Mouse (Mus musculus): ENCODE results near the gene Zfhx3.

The Zfhx3 gene

GRCm38 (mm10) chr8:108440476-108440875 is 498.0 kb downstream of the Zfhx3 start:
- DNase-seq (ENCODE audit: low read depth, low spot score): no peak

- DNase-seq (ENCODE audit: low read depth, low spot score): no peak
Observed at GRCm38 (mm10) chr8:108450847-108451246, 508.4 kb downstream of the Zfhx3 start.

- no peak for DNase-seq (ENCODE audit: low read depth, low spot score)
Observed at GRCm38 (mm10) chr8:108454561-108455311, 512.3 kb downstream of the Zfhx3 start.

- DNase-seq (ENCODE audit: low read depth, low spot score): no peak
Observed at GRCm38 (mm10) chr8:108466653-108467052, 524.2 kb downstream of the Zfhx3 start.

GRCm38 (mm10) chr8:108467172-108468035 is 525.0 kb downstream of the Zfhx3 start:
- DNase-seq (ENCODE audit: low read depth, low spot score): no peak

GRCm38 (mm10) chr8:108470269-108470668 is 527.8 kb downstream of the Zfhx3 start:
- DNase-seq (ENCODE audit: low read depth, low spot score): peak; percentile 16

GRCm38 (mm10) chr8:108474556-108474955 is 532.1 kb downstream of the Zfhx3 start:
- DNase-seq (ENCODE audit: low read depth, low spot score): no peak

- DNase-seq (ENCODE audit: low read depth, low spot score): no peak
Observed at GRCm38 (mm10) chr8:108478131-108478530, 535.7 kb downstream of the Zfhx3 start.

GRCm38 (mm10) chr8:108480141-108480540 is 537.7 kb downstream of the Zfhx3 start:
- DNase-seq (ENCODE audit: low read depth, low spot score): no peak

GRCm38 (mm10) chr8:108481167-108481815 is 538.8 kb downstream of the Zfhx3 start:
- DNase-seq (ENCODE audit: low read depth, low spot score): no peak

GRCm38 (mm10) chr8:108496101-108496500 is 553.7 kb downstream of the Zfhx3 start:
- DNase-seq (ENCODE audit: low read depth, low spot score): no peak

- no peak for DNase-seq (ENCODE audit: low read depth, low spot score)
Observed at GRCm38 (mm10) chr8:108506779-108507178, 564.3 kb downstream of the Zfhx3 start.

- DNase-seq (ENCODE audit: low read depth, low spot score): no peak
Observed at GRCm38 (mm10) chr8:108507769-108508168, 565.3 kb downstream of the Zfhx3 start.

- DNase-seq (ENCODE audit: low read depth, low spot score): no peak
Observed at GRCm38 (mm10) chr8:108510641-108511325, 568.3 kb downstream of the Zfhx3 start.

GRCm38 (mm10) chr8:108518116-108518515 is 575.7 kb downstream of the Zfhx3 start:
- DNase-seq (ENCODE audit: low read depth, low spot score): no peak

- no peak for DNase-seq (ENCODE audit: low read depth, low spot score)
Observed at GRCm38 (mm10) chr8:108522050-108522449, 579.6 kb downstream of the Zfhx3 start.

- no peak for DNase-seq (ENCODE audit: low read depth, low spot score)
Observed at GRCm38 (mm10) chr8:108529421-108529820, 587.0 kb downstream of the Zfhx3 start.

GRCm38 (mm10) chr8:108535121-108535876 is 592.9 kb downstream of the Zfhx3 start:
- peak; percentile 64 for DNase-seq (ENCODE audit: low read depth, low spot score)

- DNase-seq (ENCODE audit: low read depth, low spot score): no peak
Observed at GRCm38 (mm10) chr8:108536186-108536585, 593.7 kb downstream of the Zfhx3 start.

GRCm38 (mm10) chr8:108536911-108537351 is 594.5 kb downstream of the Zfhx3 start:
- no peak for DNase-seq (ENCODE audit: low read depth, low spot score)

Data from WW6 (cell line).